Mouse (Mus musculus) embryonic fibroblast, embryonic 13.5 days (primary cell): Measurements from ENCODE around the gene Mepce.

ENCODE experiments used
- CTCF ChIP-seq: IDR thresholded peaks from 2 replicates; pipeline ENCODE4 v1.5.1; 2011; ENCODE audit warnings: mild to moderate bottlenecking, control low read depth, low read length, moderate library complexity, borderline replicate concordance; ENCODE audit not compliant: insufficient read depth
- POLR2A ChIP-seq: IDR thresholded peaks from 2 replicates; pipeline ENCODE4 v1.6.1; 2011; ENCODE audit warnings: low read depth, mild to moderate bottlenecking, control low read depth, low read length, moderate library complexity

DNA sequence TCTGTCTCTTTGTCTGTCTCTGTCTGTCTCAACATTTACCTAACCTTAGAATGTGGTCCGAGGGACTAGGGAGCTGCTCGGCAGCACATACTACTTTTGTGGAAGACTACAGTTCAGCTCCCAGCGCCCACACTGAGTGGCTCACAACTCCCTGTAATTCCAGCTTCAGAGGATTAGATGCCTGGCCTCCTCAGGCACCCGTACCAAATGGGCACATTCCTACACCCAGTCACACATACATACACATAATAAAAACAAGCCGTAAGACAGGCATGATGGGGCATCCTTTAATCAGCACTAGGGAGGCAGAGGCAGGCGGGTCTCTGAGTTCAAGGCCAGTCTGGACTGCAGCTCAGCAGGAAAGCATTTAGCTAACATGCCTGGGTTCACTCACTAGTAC is 44.6 kb downstream of the Mepce start:
- TF ChIP-seq POLR2A (no peak), CTCF (no peak)
